Mouse (Mus musculus) spleen, postnatal 36 days (tissue): ENCODE data around the gene Pth2.

ENCODE experiments used
- DNase-seq, 2 experiments: peaks; one replicate each; pipeline ENCODE4 v3.0.0; 2022; ENCODE audit warnings: low spot score in 2 of 2, mixed read lengths in 1 of 2

Gene Pth2

DNA sequence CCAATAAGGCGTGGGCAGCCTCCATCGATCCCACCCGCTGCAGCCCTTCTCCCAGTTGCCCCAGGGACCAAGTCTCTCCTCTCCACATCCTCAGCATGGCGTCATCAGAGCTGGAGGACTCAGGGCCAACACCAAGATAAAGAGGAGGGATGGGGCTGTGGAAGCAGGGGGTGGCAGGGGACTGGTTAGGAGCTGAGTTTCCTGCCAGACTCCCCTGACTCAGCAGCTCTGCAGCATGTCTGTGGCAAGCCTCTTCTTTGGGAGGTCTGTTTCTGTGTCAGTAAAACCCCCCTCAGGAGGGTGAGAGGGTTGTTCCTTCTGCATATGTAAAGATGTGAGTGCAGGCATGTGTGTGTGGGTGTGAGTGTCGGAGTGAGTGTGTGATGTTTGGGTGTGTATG is 16.2 kb downstream of the Pth2 start:
- no peak for DNase-seq

DNA sequence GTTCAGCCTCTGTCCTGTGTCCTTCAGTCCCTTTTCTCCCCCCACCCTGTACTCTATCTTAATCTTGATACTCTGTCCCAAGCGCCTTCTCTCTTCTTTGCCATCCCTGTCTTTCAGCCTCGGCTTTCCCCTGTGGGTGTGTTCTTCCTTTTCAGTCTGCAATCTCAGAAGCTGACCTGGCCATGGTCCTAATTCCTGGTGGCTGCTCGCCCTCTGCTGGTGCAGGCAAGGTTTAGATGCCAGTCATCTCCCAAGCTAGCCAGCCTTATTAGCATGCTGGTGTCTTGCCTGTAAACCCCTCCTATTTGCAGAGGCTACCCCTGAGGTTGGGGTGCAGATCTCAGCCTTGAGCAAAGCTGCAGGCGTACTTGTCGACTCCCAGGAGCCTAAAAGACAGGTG is 17.6 kb downstream of the Pth2 start:
- peak; percentile 61 to 66 for DNase-seq

DNA sequence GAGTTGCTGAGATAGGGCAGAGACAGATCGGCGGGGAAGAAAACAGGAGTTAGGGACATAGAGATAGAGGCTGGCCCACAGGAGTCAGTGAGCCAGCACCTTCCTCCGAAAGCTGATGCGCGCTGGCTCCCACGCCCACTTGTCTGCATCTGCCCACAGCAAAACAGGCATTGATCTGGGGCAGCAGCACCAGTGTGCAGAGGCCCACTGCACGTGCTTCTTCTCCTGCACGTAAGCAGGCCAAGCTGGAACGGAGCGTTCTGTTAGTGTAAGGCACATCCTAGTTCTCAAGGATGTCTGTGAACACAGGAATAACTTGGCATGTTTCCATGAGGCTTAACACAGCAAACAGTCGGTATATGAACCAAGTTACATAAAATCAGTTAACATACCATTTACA is 18.2 kb downstream of the Pth2 start:
- DNase-seq, result no peak

DNA sequence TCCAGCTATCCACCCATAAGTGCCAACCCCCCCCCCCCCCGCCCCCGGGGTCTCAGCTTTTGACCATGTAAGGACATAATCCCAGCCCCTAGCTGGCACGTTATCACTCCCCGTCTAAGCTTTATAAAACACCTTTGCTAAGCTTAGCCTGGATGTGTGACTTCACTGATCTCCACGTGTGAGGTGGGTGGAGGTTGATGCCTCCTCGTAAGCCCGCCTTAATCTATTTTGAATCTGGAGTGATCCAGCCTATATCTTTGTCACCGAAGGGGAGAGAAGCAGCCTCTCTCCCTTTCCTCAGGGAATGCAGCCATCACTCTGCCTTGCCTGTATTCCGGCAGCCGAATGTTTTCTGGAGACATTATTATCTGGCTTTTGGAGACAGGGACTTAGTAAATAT is 21.9 kb downstream of the Pth2 start:
- DNase-seq, result no peak

DNA sequence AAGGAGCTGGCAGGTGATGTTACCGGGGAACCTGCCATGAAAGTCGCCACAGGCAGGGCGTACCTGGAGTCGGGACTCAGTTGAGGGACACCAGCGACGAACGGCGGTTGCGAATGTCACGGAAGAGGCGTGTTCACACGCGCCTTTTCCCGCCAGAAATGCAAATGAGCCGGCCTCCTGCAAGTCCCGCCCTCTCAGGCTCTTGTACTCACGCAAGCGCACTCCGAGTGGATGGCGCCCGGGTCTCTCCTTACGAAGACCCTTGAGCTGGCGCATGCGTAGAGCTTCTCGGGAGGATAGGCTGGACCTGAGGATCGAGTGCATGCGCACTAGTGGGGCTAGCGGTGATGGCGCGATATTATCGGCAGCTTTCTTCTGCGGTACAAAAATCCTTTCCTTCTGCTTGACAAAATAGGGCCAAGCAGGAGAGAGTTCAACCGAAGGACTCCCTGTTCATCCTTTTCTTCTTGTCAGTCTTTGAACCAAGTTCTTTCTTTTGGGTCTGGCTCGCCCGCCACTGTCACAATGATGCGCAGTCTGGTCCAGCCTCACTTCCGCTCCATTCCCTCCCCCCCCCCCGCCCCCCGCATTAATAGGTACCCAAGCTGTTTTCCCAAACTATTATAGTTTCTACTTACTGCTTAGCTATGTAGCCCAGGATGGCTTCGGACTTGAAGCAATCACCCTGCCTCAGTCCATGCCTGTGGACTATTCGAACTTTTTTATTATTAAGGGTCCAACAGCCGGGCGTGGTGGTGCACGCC is 23.8 kb downstream of the Pth2 start, which contains the start of gene Ccdc155:
TSS of gene Ccdc155 (minus strand) at position 513 of the 764 bp plus-strand sequence.
- peak; percentile 93 to 95 for DNase-seq

DNA sequence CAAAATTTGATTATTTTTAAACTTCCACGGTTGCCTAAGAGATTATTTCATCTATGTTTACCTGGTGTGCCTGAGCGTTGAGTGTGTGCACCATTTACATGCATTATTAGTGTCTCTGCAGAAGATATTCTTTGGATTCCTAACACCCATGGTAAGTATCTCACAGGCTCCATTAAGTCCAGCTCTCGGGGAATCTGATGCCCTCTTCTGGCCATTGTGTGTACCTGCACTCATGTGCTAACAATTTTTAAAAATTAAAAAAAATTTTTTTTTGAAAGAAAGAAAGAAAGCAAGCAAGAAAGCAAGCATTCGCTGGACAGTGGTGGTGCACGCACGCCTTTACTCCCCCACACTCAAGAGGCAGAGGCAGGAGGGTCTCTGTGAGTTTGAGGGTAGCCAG is 27.5 kb downstream of the Pth2 start:
- DNase-seq, result no peak

DNA sequence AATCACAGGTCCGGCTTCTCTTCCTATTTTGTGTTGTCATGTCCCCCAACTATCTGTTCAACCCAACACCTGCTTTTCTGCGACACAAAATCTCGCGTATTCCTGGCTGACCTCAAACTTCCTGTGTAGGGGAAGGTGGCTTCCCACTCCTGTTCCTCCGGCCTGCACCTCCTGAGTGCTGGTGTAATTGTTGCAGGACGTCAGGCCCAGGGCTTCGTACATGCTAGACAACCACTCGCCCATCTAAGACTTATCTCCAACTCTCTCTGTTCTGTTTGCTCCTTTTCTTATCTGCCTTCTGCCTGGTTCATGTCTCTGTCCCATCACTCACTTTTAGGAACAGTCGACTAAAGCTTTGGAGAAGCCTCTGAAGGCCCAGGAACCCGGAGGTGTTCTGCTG is 30.3 kb downstream of the Pth2 start:
- no peak for DNase-seq

DNA sequence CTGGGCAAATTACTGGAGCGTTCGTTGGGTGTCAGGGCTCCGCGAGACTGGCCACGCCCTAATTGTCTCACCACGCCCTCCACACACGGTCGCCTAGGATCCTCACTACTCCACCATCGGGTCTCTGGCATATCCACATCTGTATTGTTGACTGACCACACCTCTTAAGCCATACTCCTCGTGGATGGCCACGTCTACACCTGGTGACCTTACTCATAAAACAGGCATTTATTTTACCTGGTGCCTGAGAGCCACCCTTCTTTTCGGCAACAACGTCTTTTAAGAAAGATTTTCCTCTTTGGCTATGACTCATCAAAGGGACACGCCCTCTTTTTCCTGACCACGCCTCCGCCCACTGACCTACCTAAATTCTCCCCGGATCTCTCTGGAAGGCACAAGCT is 31.1 kb downstream of the Pth2 start, which contains the start of gene Dkkl1:
TSS of gene Dkkl1 (minus strand) at position 297 of the 401 bp plus-strand sequence.
- no peak for DNase-seq

DNA sequence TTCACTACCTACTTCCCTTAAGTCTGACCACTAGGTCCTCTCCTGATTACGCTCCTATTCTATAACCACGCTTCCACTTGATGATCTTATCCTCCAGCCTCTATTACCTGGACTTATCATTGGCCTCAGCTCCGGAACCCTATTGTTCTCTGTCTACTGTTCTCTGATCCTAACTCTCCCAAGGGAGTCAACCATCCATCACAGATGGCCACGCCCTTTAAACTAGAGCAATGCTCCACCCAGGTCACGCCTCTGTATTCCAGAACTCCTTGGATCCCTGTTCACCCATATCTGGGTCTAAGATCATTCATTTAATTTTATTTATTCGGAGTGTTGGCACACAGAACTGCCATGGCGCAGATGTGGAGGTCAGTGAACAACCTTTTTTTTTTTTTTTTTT is 31.6 kb downstream of the Pth2 start:
- DNase-seq, result no peak

DNA sequence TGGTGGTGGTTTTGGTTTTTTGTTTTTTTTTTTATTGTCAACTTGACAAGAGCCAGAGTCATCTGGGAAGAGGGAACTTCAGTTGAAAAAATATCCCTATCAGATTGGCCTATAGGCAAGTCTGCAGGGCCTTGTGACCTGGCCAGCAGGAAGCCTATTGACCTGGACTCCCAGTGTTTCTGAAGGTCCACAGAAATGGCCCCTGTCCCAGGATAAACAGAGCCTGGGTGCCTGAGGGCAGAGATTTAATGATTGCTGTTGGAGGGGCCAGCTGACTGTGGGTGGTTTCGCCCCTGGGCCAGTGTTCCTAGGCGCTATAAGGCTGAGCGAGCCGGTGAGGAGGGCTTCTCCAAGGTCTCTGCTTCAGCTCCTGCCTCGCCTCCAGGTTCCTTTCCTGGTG is 32.9 kb downstream of the Pth2 start:
- no peak for DNase-seq

DNA sequence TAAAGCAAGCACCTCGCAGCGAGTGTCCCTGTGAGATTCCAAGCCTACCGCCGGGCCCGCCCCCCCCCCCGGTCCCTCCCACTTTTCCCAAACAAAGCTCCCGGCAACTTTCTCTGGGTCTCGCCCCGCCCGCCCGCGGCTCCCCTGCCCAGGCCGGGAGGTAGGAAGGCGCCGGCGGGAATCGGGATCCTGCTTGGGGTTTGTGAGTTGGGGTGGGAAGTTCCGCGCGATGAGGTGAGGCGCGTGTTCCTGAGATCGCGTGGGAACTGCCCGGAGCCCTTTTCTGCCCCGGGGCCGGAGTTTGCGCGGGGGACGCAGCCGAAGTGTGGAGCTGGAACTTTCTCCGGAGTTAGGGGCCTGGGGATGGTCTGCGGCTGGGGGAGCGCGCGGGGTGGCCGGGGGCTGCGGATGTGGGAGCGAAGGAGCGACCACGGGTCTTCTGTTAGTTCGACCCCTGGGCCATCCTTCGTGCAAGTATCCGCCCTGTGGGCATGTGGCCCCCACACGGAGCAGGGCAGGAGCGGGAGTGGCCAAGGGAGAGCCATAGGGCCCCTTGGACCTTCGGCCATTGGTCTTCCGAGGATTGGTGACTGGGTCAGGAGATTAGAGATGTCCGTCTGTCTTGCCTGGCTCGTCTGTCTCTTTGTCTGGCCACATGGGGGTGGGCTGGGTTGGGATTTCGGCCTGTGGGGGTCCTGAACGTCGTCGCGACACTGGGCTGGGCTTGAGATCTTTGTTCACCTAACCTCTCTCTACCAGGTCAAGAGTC is 35.1 kb downstream of the Pth2 start, which contains the start of gene Tead2:
TSS of gene Tead2 (plus strand) at position 81 of the 769 bp plus-strand sequence.
- DNase-seq, result no peak

DNA sequence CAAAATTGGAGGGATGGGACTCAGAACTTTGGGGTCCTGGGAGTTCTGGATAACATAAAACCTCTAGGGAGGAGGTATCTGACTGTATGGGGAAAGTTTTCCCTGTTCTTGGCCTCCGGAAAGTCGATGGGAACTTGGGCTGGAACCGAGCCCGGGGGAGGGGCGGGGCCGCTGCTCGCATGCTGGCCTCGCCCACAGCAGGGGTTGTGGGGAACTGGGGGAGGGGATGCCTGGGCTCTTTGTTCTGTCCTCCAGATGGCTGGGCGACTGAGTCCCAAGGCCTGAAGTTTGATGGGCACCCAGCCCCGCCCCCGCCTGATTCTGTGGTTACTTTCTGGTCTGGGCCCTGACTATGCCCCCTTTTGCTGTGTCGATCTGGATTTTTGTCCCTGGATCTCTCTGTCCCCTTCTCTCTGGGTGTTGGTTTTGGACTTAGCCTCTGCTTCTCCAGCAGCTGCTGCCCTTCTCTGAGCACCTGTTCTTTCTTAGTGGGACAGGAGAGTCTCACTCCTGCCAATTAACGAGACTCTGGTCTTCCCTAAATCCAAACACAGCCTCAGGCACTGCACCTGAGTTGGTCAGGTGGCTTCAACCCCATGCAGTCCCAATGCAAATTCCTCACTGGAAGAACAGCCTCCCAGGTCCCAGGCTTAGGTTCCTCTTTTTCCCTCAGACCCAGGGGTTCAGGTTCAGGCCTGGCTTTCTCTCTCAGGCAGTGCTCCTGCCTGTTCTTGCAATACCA is 35.8 kb downstream of the Pth2 start:
- DNase-seq, result no peak

DNA sequence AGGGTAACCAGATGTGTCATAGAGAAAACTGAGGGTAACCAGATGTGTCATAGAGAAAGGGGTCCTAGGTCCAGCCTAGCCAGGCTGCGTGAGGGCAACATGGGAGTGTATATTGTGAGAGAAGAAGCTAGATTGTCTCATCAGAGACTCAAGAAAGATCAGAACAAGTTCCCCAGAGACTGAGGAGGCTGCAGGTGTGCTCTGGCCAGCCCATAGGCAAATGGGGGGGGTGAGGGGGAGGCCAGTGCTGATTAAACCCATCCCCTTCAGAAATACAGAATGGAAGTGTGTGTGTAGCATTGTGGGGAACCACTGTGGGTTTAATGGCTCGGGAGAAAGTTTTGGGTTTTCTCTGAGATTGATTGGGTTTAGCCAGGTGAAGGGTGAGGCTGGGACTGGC is 40.9 kb downstream of the Pth2 start:
- peak in 1 of 2 experiments; percentile 44 for DNase-seq

DNA sequence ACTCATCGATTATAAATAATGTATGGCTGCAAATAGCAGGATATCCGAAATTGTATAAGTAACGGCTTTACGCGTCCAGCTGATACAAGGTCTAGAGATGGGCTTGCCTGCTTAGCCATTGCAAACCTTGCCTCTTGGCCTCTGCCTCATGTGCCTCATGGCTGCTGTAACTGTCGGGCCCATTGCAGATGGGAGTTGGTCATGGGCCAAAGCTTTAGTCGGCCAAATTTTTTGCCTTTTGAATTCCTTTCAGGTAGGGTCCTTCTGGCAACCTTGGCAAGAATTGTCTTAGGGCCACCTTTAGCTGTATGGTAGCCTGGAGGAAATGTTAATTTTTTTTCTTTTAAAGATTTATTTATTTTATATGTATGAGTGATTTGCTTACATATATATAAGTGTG is 44.0 kb downstream of the Pth2 start:
- DNase-seq, result no peak

DNA sequence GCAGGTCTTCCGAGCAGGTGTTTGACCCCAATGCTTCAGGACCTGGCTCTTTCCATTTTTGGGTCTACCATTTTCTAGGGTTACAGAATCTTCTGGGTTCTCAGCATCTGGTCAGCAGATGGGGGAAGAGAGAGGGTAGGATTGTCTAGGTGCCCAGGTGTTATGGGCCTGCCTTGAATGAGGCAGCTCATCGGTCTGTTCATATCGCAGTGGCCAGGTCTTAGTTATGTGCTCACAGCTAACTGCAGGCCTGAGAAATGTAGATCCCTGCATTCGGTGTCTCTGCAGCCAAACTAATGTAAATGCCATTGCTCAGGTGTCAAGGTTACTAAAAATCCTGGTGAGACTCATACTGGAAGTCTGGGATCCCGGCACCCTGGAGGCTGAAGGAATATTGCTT is 45.6 kb downstream of the Pth2 start:
- DNase-seq, result no peak

DNA sequence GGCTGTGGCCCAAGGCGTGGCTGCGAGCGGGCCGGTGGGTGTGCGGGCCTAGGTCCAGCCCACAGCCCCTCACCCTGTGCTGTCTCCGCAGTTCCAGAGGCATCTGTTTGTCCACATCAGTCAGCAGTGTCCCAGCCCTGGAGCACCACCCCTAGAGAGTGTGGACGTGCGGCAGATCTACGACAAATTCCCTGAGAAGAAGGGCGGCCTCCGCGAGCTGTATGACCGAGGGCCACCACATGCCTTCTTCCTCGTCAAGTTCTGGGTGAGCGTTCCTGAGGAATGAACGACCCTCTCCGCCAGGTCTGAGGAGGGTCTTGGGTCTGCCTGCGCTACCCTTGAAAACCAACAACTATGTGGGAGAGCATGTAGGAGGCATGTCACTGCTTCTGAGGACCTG is 47.8 kb downstream of the Pth2 start:
- no peak for DNase-seq

DNA sequence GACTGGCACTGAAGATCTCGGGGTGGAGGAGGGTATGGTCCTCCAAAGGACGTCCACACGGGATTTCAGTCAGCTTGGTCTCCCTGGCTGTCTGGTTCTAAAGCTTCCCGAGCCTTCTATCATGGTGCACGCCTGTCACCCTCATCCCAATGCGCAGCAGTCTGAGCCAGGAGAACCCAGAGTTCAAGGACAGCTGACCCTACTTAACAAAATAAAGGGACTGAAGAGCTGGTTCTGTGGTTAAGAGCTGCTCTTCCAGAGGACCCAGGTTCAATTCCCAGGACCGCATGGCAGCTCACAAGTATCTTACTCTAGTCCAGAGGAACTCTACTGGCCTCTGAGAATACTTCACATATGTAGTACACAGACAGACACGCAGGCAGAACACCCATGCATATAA is 48.3 kb downstream of the Pth2 start:
- no peak for DNase-seq

DNA sequence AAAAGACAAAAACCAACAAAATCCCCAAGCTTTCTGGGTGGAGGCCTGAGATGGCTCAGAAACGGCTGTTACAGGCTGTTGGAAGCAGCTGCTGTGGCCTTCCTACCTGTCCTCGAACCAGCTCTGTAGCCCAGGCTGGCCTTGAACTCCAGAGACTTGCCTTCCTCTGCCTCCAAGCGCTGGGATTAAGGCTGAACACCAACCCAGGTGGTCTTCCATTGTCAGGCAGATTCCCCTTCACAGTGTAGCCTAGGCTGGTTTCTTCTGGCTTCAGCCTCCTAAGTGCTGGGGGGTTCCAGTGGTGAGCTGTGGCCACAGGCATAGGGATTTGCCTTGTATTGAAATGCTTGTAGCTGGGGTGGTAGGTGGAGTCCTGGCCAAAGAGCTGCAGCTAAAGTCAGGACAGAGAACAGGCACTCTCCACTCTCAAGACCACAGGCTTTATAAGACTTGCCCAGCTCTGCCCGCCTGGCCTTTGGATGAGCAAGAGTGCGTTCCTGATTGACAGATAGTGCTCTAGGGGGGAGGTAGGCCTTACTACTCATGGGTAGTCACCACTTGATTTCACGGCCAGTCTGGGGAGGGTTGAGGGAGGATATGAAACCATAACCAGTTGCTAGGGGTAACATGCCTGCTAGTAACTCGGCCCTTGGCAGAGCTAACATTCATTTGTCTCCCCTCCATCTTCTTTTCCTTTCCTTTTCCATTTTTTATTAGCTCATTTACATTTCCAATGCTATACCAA is 48.8 kb downstream of the Pth2 start:
- DNase-seq, result peak; percentile 80 to 85

DNA sequence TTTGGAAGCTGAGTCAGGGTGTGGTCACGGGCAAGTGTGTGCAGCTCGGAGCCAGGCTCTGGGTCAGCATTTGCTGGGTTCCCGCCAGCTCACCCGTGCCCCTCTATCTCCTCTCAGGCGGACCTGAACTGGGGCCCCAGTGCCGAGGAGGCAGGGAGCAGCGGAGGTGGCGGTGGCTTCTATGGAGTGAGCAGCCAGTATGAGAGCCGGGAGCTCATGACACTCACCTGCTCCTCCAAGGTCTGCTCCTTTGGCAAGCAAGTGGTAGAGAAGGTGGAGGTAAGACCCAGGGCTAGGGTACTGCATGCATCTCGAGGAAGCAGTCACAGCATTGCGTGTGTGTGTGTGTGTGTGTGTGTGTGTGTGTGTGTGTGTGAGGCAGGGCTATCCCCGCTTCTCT is 50.4 kb downstream of the Pth2 start:
- DNase-seq, result no peak
